Mouse (Mus musculus) cerebellum, adult 18-20 months (tissue): ENCODE measurements around the gene Tmem59l.

Experiments
- DNase-seq, 2 experiments: peaks; one replicate each; pipeline ENCODE4 v3.0.0; 2021

The Tmem59l gene

DNA sequence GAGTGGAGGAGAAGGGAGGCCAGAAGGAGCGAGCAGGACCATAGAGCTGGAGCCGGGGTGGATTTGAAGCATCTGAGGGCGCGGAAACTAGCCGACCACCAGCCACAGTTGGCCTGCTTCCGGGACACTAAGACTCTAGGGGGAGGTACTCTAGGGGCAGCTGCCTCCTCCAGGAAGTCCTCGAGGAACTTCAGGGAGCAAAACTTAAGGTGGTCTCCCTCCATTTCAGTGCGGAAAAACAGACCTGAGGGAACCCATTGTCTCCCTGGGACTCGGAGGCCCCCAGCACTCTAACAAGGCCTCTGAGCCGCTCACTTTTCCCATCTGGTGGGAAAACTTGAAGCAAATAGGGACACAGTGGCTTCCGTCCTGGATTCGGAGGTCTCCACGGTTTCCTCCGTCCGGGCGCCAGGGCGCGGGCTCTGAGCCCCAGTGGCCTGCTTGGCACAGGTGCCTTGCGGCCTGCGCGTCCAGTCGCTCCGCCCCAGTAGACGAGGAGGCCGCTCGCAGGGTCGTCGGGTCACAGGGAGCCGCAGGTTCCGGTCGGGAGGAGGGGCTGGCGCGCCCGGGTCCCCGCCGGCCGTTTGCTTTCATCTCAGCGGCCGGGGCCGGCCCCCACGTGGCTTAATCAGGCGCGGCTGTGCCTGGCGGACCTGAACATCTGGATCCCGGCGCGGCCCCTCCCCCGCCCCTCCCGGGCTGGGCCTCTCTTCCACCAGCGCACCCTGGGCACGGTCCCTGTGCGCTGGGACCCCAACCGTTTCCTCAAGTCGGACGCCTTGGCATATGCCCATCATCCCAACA lies 1.0 kb upstream of the Tmem59l start:
- peak in 1 of 2 experiments; percentile 67 for DNase-seq

DNA sequence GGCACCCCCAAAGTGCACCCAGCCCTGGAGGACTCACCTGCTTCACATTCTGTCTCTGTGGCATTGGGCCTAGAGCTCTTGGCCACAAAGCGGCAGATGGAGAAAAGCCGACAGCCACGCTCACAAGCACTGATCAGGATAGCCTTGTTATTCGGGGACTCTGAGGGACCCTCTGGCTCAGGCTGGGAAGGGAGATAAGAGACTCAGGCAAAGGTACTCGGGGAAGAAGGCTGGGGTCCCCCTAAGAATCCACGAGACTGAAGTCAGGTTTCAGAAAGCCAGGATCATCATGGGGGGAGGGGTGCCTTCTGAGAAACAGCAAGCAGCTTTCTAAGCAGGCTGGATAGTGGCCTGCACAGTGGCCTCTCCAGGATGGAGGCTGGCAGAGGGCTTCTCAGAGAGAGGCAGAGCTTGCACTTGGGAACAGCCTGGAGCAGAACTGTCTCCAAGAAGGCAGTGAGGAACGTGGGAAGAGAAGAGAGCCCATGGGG lies 922 bp downstream of the Tmem59l start:
- peak; percentile 72 to 77 for DNase-seq

DNA sequence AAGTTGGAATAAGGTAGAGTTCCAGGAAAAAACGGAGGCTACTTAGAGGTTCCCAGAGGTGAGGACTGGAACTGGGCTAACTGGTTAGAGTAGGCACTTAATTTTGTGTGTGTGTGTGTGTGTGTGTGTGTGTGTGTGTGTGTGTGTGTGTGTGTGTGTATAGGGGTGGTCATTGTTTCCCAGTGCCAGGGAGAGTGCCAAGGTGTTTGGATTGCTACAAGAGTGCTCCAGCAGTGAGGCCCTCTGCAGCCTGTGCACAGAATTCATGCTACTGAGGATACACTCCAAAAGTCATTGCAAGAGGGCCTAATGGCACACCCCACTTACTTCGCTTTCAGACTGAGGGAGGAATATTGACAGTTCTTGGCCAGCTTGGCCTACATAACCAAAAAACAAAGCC lies 4.2 kb downstream of the Tmem59l start:
- no peak for DNase-seq

DNA sequence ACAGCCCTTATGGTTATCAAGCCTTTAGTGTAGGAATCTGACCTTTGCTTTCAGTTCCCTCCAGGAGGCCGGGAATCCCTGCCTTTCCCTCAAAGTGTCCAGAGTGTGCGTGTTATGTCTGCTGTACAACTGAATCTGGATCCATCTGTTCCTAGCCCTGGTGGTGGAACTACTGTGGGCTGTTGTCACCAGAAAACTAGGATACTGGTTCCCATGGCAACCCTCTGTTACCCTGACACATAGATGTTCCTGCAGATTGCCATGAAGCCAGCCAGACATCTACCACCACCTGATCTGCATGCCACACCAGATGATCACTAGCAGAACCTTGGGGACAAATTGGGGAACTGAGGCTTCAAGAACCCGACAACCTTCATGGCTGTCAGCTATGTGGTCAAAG lies 5.2 kb downstream of the Tmem59l start:
- DNase-seq, result no peak

DNA sequence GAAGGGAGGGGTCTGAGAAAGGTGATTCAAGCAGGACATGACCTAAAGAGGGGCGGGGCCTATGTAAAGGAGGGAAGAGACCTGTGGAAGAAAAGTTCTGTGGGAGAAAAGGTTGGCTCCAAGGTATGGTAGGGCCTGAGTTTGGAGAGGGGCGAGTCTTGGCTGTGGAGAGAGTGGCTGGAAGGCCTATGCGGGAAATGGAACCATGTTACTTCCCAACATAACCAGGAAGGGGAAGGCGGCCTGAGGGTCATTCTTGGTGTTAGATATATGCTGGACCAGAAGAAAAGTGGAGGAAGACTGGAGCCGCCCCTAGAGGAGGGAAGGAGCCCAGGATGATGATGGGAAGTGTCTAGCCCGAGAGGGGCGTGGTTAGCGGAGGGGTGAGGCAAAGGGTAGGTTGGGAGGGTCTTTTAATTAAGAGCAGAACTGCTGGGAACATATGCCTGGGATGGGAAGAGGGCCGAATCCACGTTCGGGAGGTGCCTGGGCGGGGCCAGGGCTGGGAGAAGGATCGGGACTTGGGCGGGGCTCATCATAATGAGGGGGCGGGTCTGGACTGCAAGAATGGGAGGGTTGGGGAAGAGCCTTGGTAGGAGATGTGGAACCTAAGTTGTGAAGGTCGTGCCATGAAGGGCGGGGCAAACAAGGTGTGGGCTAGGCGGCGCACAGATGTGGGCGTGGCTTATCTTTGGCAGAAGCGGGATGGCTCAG lies 9.7 kb downstream of the Tmem59l start:
- peak in 1 of 2 experiments; percentile 46 for DNase-seq

DNA sequence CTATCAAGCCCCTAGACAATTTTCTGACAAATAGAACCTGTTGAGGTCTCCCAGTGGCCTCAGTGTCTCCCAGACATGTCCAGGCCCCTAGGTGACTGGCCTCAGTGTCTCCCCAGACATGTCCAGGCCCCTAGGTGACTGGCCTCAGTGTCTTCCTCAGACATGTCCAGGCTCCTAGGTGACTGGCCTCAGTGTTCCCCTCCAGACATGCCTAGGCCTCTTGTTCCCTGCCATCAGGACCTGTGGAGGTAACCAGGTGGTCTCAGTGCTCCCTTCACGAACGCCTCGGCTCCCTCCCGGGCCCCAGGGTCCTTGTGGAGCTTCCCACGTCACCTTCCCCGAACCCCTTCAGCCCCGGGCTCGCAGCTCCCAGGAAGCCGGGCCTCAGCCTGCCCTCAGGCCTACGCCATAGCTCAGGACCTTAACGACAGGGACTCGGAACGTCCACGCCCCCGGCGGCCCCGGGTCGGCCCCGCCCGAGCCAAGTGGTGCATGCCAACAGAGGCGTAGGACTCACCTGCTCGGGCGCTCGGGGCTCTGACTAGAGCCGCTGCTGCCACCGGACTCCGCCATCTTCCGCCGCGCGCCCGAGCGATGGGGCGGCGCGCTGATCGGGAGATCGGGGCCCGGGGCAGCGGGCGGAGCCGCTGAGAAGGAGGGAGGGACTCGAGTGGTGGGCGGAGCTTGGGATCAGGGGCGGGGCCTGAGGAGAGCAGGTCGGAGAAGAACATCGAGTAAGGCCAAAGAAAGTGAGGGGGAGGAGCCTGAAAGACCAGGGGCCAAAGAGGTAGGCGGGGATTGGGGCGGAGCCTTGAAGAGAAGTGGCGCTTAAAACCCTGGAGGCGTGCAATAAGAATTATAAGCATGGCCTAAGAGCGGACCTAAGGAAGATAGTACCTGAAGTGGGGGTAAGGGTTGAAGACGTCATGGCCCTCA lies 10.6 kb downstream of the Tmem59l start, which contains the start of gene Klhl26:
Gene Klhl26, minus strand, starts transcription at position 636 of the 936 bp plus-strand sequence.
- DNase-seq, result peak; percentile 97 to 98

DNA sequence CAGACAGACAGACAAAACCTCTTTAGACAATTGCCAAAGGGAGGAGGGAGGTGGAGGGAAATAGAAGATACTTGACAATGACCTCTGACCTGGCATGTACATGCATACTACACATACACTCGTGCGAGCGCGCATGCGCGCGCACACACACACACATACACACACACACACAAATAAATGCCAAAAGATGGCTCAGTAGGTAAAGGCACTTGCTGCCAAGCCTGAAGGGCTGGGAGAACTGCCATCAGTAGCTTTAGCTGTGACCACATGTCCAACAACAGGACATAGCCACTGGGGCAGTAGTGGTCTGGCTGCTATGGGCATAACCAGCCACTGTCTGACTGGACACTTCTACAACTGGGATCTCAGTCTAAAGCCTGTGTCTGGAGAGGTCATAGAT lies 15.3 kb downstream of the Tmem59l start:
- DNase-seq, result peak; percentile 65 to 66

DNA sequence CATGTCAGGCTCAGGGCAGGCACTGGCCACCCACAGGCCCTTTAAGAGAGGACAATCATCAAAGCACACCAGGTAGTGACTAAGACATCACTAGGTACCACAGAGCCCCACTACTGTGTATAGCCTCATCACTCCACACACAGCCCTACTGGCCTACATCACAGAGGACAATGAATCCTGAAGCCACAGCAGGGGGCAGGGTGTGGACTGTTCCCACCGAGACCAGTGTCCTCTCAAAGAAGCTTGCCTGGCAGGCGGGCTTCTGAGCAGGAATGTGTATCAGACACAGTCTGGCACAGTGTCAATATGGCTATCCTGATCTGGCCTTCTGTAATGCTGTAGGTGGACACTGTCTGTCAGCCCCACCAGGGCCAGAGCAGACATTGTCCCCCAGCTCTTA lies 17.2 kb downstream of the Tmem59l start:
- DNase-seq, result no peak

DNA sequence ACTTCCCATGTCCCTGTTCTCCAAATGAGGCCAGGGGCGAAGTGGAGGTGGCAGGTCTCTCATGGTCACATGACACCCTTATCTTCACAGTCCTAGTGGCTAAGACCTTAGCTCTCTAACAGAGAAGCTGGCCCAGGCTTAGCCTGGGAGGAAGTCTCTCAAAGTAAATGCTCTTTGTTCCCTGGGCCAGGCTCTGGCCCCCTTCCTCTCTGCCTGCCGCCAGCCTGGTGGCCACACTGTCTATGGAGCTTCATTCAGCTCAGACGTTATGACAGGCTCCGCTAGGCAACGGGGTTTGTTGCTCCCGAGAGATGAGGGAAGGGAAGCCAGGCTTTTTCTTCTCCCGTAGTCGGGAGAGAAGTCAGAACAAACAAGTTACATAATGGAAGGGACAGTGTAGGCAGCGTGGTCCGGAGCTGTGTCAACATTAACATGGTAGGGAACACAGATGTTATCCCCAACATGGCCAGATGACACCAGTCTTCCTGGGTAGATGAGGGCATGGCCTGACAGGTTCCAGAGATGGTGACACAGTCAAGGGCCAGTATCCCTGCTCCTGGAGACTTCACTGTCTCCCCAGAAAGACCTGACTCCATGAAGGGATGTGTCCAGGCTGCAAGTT lies 17.8 kb downstream of the Tmem59l start:
- no peak for DNase-seq

DNA sequence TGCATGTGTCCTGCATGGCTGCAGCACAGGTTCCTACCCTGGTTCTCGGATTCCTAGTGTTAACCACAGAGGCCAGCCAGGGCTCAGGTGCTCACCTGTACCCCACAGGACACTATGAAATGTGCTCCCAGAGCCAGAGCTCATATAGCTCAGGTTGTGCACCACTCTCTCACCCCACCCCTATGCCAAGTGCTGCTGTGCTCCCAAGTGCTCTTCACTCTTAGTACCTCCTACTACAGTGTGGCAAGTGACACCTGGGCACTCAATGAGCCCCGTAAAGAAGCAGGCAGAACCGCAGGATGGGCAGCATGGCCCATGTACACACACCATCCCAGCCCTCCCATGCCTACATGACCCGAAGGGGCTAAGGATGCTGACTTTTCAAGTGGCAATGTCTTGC lies 18.4 kb downstream of the Tmem59l start:
- no peak for DNase-seq

DNA sequence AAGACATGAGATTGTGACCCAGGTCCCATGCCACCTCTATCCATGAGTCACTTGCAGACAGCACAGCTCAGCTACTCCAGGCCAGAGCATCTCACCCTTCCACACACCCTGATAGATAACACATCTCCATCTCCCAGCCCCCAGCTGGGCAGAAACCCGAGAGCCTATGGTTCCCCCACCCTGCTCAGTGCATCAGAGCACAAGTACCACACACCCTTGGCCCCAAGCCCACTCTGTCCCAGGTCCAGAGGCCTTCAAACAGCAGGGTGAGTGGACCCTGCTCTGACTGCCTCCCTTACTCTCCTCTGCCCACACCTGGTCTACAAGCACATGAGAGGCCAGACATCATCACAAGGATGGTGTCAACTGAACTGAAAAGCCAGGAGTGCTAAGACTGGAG lies 19.3 kb downstream of the Tmem59l start:
- DNase-seq, result no peak

DNA sequence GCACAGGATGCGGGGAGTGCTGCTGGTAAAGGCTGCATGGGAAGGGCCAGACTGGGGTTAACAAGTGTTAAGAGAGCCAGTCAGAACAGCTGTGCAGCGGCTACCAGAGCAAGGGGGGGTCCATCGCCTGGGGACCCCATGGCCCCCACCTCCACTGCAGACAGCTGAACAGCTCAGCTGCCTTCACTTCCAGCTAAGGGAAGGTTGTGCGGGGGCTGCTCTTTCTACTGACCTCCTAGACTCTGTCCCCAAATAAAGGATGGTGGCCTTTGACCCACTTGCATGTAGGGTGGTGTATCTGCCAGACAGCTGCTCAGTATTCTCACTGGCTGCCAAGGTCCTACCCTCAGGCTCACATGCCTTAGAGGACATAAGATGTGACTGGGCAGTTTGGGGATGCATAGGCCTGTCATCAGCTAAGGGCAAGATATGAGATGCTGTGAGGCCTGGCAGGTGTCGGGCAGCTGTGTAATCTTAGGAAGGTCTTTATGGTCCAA lies 19.9 kb downstream of the Tmem59l start:
- DNase-seq, result no peak

DNA sequence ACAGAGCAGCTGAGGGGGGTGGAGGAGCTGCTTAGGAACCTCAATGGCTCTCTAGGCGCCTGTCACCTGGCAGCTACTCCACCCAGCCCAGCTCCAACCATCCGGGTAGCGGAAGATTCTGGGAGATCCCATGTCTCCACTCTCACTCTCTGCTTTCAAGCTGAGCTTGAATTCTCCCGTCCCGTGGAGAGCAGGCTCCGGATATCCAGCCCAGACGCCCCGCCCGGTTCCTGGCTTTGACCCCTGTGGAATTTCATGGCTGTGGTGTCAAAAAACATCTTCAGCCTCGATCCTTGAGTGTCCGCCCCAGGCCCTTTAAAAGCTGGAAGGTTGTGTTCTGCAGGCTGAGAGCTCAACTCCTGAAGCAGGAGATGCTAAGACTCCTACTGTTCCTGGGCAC lies 20.4 kb downstream of the Tmem59l start:
- DNase-seq, result no peak

DNA sequence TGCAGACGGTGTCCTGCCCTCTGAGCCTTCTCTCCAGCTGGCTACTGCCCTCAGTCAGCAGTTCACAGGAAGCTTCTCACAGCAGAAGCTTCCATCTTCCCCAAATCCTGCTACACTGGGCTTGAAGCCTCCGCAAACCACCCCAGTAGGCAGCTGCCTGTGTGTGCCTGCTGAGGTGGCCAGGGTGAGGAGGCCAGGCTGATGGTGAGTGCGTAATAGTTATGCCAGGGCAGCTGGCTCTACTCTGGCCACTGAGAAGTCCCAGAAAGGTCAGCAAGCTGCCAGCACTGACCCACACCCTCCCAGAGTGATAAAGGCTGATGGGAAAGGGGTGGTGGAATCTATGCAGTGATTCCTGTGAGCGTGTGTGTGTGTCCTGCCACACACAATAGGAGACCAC lies 20.9 kb downstream of the Tmem59l start:
- no peak for DNase-seq

DNA sequence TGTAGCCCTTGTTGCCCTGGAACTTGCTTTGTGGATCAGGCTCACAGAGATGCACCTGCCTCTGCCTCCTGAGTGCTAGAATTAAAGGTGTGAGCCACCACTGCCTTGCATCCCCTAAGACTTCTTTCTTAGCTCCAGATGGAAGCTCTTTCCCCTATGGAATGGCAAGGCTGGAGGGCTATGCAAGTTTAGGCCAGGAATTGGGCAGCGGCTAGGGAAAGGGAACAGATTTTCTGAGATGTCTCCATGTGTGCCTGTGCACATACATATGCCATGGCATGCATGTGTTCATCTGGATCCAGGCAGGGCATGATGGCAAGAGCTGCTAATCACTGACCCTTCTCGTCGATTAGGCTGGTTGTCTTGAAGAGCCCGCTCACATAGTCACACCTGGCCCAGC lies 21.5 kb downstream of the Tmem59l start:
- DNase-seq, result no peak

DNA sequence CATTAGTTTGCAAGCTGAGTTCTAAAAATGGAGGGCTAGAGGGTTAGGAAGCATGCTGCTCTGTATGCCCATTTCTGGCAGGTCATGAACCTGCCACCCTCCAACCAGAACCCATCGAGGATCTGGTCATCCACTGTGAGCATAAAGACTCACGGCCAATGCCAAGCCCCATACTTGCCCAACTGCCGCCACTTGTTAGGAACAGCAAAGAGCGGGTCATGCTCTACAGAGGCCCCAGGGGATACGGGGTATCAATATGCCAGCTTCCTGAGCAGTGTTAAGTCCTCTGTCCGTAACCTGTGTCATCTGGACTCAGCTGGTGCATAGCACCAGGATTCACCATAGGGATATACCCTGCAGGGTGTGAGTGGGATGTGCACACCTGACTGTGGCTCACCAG lies 23.0 kb downstream of the Tmem59l start:
- no peak for DNase-seq

DNA sequence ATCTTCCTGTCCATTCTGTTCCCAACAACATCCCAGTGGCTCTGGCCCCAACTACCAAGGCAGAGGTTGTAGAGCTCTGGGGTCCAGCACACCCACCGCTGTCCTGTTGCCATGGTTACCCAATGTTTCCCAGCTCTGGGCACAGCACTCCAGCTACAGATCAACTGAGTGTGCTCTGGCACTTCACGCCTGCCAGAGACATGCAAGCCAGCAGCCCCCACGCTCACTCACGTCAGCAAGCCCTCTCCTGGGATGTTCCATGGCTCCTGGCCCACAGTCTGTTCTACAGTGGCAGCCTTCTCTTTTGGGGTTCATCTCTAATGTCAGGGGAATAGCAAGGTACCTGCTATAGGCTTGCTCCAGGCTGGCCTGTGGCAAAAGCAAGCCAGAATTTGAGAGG lies 23.9 kb downstream of the Tmem59l start:
- DNase-seq, result peak in 1 of 2 experiments; percentile 51

DNA sequence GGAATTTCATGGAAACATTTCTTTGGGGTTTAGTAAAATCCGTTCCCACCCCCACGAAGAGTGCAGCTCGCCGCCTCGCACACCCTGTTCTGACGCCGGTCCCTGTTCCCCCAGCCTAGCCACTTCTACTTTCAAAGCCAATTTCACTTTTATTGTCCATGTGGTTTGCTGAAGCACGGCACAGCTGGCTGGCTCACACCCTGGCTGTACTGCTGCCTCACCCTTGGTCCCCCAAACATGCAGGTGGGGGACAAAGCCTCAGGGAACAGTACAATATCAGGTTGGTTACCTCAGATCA lies 24.7 kb downstream of the Tmem59l start:
- no peak for DNase-seq

DNA sequence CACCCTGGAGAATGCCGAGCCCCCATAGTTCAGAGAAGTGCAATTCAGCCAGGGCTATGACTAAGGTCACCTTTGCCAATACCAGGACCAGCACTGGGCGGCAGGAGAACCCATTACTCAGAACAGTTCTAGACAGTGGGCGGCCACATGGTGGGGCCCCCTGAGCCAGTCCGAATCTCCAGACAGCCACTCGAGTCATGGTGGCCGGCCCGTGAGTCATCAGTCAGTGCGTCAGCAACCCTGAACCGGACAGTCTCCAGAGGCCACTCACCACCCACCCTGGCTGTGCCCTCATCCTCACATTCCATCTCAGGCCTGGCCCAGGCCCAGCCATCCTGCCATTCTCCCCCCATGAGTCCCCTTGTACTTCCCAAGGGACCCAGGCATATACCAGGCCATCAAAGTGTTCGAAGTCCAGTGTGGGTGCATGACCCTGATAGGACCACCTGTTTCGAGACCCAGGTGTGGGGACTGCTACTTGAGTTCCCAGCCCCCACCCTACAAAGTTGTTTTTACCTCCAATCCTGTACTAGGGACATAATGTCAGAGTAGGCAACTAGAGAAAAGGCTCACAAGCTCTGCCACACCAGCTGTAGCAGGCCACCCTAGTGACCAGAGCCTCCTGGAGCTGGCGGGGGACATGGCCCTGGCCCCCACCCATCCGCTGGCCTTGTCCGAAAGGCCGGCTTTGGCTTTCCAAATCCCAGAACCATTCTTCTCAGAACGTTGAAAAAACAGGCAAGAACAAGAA lies 25.2 kb downstream of the Tmem59l start:
- DNase-seq, result no peak

DNA sequence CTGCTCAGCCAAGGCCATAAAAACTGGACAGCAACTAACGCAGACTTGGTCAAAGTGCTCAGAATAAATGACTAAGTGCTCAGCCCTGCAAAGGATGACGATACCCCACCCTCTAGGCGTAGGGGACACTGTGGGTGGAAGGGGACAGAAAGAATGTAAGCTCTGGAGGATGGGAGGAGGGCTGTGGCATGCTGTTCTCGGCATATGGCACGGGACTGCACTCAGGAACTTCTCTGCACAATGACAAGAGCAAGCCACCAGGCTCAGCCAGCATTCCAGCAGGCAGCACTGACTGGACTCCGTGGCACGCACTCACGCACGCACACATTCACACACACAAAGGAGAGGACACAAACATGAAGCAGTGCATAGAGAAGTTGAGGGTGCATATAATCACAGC lies 26.6 kb downstream of the Tmem59l start:
- peak; percentile 61 to 72 for DNase-seq

DNA sequence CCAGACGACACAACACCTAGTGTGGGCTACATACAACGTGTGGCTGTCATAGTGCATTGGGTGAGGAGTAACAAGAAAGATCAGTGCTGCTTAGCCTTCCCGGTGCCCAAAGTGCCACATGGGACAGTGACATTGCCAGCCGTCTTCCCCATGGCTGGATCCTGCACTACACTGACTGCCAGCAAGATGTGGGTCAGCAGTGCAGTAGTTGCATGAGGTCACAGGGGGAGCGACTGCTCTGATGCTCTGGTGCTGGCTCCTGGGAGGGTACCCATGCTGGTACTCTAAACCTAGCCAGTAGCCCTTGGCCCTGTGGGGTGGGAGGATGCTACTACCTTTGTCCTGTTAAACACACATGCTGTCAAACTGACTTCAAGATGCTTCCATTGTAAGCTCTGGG lies 27.0 kb downstream of the Tmem59l start:
- no peak for DNase-seq

DNA sequence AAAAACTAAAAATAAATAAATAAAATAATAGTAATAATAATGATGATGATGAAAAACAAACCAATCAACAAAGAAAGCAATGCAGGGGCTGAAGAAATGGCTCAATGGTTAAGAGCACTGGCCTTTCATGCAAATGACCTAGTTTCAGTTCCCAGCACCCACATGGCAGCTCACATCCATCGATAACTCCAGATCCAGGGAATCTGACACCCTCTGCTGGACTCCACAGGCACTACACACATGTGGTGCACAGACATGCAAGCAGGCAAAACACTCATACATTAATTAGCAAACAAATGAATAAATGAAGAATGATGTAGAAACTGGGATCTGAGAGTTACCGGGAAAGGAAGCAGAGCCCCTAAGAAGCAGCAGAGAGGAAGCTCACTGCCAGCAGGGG lies 27.5 kb downstream of the Tmem59l start:
- DNase-seq, result no peak
